Mouse (Mus musculus) megakaryocyte progenitor cell, adult 5-6 weeks (primary cell): ENCODE results near the gene Krt2. TPM values are rescaled to one million over a fixed set of nuclear protein-coding genes. Genes with fewer than 3 reads are reported as not detected.
A peak's percentile ranks its signal among the peaks of the same experiment; 100 is the strongest.

Experiments used
- ATAC-seq: replicated peaks from 2 replicates; pipeline ENCODE4 v1.8.0; 2016; ENCODE audit warnings: mild to moderate bottlenecking, moderate TSS enrichment, inconsistent platforms; ENCODE audit not compliant: poor library complexity
- total RNA-seq, 2 experiments: library from RNA; stranded (forward) in 1 of 2; stranded (reverse) in 1 of 2; fragments of 157-497, 149-512 nt in 1 of 2; fragments of 200-1000 nt in 1 of 2; gene quantifications; 2 replicates each; pipeline versions ENCODE4 v1.2.3 to v1.2.4; 2015 to 2017

Krt2 gene
- not detected in 2 replicates for total RNA-seq (2015)
- total RNA-seq (2017) = not detected in 2 replicates

- ATAC-seq = no peak
Measured at GRCm38 (mm10) chr15:101817875-101818274, at the start of gene Krt2. TSS of gene Krt2 (minus strand) at chr15:101818169.

- no peak for ATAC-seq
Measured at GRCm38 (mm10) chr15:101866754-101867153, 48.8 kb upstream of the Krt2 start.

GRCm38 (mm10) chr15:101860421-101861130 lies 42.6 kb upstream of the Krt2 start:
- ATAC-seq = no peak

- ATAC-seq = peak; percentile 52
Measured at GRCm38 (mm10) chr15:101859735-101860170, 41.8 kb upstream of the Krt2 start.

- no peak for ATAC-seq
Measured at GRCm38 (mm10) chr15:101858673-101859425, 40.9 kb upstream of the Krt2 start.

GRCm38 (mm10) chr15:101856696-101857095 lies 38.7 kb upstream of the Krt2 start:
- no peak for ATAC-seq

GRCm38 (mm10) chr15:101855732-101856131 lies 37.8 kb upstream of the Krt2 start:
- no peak for ATAC-seq

GRCm38 (mm10) chr15:101854294-101854693 lies 36.3 kb upstream of the Krt2 start:
- ATAC-seq = no peak

- no peak for ATAC-seq
Measured at GRCm38 (mm10) chr15:101852571-101852970, 34.6 kb upstream of the Krt2 start.

GRCm38 (mm10) chr15:101850694-101851093 lies 32.7 kb upstream of the Krt2 start, which contains the start of gene Krt1:
TSS of gene Krt1 (minus strand) at chr15:101850794.
- ATAC-seq = no peak

GRCm38 (mm10) chr15:101845971-101846403 lies 28.0 kb upstream of the Krt2 start:
- ATAC-seq = peak; percentile 78

GRCm38 (mm10) chr15:101843192-101843591 lies 25.2 kb upstream of the Krt2 start:
- ATAC-seq = no peak

GRCm38 (mm10) chr15:101834784-101835328 lies 16.9 kb upstream of the Krt2 start:
- ATAC-seq = no peak

GRCm38 (mm10) chr15:101833131-101833530 lies 15.2 kb upstream of the Krt2 start:
- ATAC-seq = no peak

GRCm38 (mm10) chr15:101829441-101829840 lies 11.5 kb upstream of the Krt2 start:
- no peak for ATAC-seq

GRCm38 (mm10) chr15:101821786-101822185 lies 3.8 kb upstream of the Krt2 start:
- ATAC-seq = no peak

GRCm38 (mm10) chr15:101803052-101803822 lies 14.7 kb downstream of the Krt2 start:
- ATAC-seq = no peak

GRCm38 (mm10) chr15:101802296-101802835 lies 15.6 kb downstream of the Krt2 start, which contains the start of gene Krt73:
TSS of gene Krt73 (minus strand) at chr15:101802346.
- ATAC-seq = no peak

GRCm38 (mm10) chr15:101790867-101791266 lies 27.1 kb downstream of the Krt2 start:
- no peak for ATAC-seq

GRCm38 (mm10) chr15:101786360-101786759 lies 31.6 kb downstream of the Krt2 start, which contains the start of gene Krt72:
TSS of gene Krt72 (minus strand) at chr15:101786460.
- no peak for ATAC-seq
